Mouse (Mus musculus): ENCODE measurements around the gene Dazap1.

DNA sequence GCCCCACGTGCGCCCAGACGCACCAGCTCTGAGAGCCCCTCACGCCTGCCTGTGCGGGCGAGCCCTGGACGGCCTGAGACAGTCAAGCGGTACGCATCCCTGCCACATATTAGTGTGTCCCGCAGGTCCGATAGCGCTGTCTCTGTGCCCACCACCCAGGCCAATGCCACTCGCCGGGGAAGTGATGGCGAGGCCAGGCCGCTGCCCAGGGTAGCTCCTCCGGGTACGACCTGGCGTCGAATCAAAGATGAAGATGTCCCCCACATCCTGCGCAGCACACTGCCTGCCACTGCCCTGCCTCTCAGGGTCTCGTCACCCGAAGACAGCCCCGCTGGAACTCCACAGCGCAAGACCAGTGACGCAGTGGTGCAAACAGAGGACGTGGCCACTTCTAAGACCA is 54.0 kb downstream of the Dazap1 start:
- TF ChIP-seq ZC3H11A (IDR thresholded peaks at IDR 0.05; ENCODE audit: borderline replicate concordance, low read depth, low read length) (no peak), HCFC1 (IDR thresholded peaks at IDR 0.05; ENCODE audit: borderline replicate concordance, insufficient read depth, low read length) (no peak)

Measured in ES-E14 (cell line).